Mouse (Mus musculus) ovary, postnatal 36 days (tissue): ENCODE data around the gene Hk2.
"Not testable (repeated sequence)": the region's sequence is repeated elsewhere in the genome, so short reads cannot be mapped to it uniquely, and the experiment has no call there.

ENCODE experiments used
- DNase-seq: peaks from one replicate; pipeline ENCODE4 v3.0.0; 2022; ENCODE audit warnings: low spot score, mixed read lengths

Gene Hk2

GRCm38 (mm10) chr6:82689474-82689873 lies 84.8 kb downstream of the Hk2 start:
- DNase-seq, result no peak

- not testable (repeated sequence) for DNase-seq
Observed at GRCm38 (mm10) chr6:82688586-82688985, 85.7 kb downstream of the Hk2 start.

GRCm38 (mm10) chr6:82684136-82684535 lies 90.1 kb downstream of the Hk2 start:
- DNase-seq, result no peak

- DNase-seq, result not testable (repeated sequence)
Observed at GRCm38 (mm10) chr6:82679286-82679685, 95.0 kb downstream of the Hk2 start.

GRCm38 (mm10) chr6:82677629-82678028 lies 96.6 kb downstream of the Hk2 start:
- DNase-seq, result not testable (repeated sequence)
